Mouse (Mus musculus): ENCODE measurements around the gene Rab1b.

Rab1b gene

GRCm38 (mm10) chr19:5071077-5071476 lies 35.8 kb downstream of the Rab1b start:
- DNase-seq: no peak

- DNase-seq: no peak
These were observed 36.9 kb downstream of the Rab1b start for GRCm38 (mm10) chr19:5069978-5070377.

- DNase-seq: no peak
These were observed 37.4 kb downstream of the Rab1b start for GRCm38 (mm10) chr19:5069486-5069885.

- peak; percentile 81 for DNase-seq
These were observed 38.2 kb downstream of the Rab1b start for GRCm38 (mm10) chr19:5068570-5069234.

- DNase-seq: peak; percentile 82
These were observed 38.9 kb downstream of the Rab1b start, which contains the start of gene Cd248 for GRCm38 (mm10) chr19:5067867-5068569. TSS of gene Cd248 (plus strand) at chr19:5068078.

GRCm38 (mm10) chr19:5067040-5067799 lies 39.7 kb downstream of the Rab1b start:
- no peak for DNase-seq

GRCm38 (mm10) chr19:5065104-5065503 lies 41.8 kb downstream of the Rab1b start:
- DNase-seq: peak; percentile 39

GRCm38 (mm10) chr19:5062446-5062845 lies 44.4 kb downstream of the Rab1b start:
- DNase-seq: no peak

GRCm38 (mm10) chr19:5062041-5062440 lies 44.8 kb downstream of the Rab1b start:
- no peak for DNase-seq

- DNase-seq: no peak
These were observed 46.2 kb downstream of the Rab1b start for GRCm38 (mm10) chr19:5060365-5061330.

- peak; percentile 40 for DNase-seq
These were observed 47.8 kb downstream of the Rab1b start for GRCm38 (mm10) chr19:5058801-5059771.

- DNase-seq: no peak
These were observed 48.7 kb downstream of the Rab1b start for GRCm38 (mm10) chr19:5057876-5058775.

GRCm38 (mm10) chr19:5056251-5056650 lies 50.6 kb downstream of the Rab1b start:
- peak; percentile 81 for DNase-seq

GRCm38 (mm10) chr19:5053909-5054308 lies 53.0 kb downstream of the Rab1b start:
- DNase-seq: peak; percentile 66

- DNase-seq: no peak
These were observed 54.0 kb downstream of the Rab1b start for GRCm38 (mm10) chr19:5052853-5053252.

- DNase-seq: no peak
These were observed 54.6 kb downstream of the Rab1b start for GRCm38 (mm10) chr19:5052166-5052822.

GRCm38 (mm10) chr19:5051515-5051914 lies 55.4 kb downstream of the Rab1b start:
- no peak for DNase-seq

- no peak for DNase-seq
These were observed 55.8 kb downstream of the Rab1b start for GRCm38 (mm10) chr19:5051031-5051430.

Measured in retina, postnatal 1 day (tissue).